Mouse (Mus musculus) olfactory bulb, adult 2 months (tissue): ENCODE results near the gene Tmem87b.

Source experiments
- CTCF ChIP-seq: fragments of 200-500 bp; IDR thresholded peaks from 2 replicates; pipeline ENCODE4 v1.5.1; 2012; ENCODE audit warnings: low read depth, mild to moderate bottlenecking, low read length, moderate library complexity; ENCODE audit not compliant: insufficient read depth
- POLR2A ChIP-seq: fragments of 200-500 bp; IDR thresholded peaks from 2 replicates; pipeline ENCODE4 v1.6.1; 2012; ENCODE audit warnings: mild to moderate bottlenecking, low read depth, low read length, moderate library complexity; ENCODE audit not compliant: insufficient read depth

DNA sequence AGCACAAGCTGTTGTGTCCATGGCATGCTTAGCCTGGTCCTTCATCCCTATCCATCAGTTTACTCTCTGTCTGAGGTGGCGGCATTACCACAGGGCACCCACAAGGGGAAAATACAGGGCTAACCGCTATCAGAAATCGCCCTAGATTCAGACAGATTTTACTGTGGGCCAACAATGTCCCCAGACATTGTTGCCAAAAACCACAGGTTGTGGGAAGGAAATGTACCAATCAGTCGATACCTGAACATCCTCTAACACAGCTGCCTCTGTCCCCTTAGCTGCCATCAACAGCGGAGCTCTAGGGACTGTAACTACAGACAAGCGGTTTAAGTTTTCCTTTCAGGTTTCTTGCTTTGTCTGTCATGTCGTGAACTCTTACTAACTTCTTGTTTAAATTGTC, 33.1 kb upstream of the Tmem87b start:
- TF ChIP-seq CTCF (no peak), POLR2A (no peak)
